Mouse (Mus musculus) thymus, postnatal 4 days (tissue): ENCODE data around the gene Vsig2.

Experiments
- DNase-seq: peaks from one replicate; pipeline ENCODE4 v3.0.0; 2021

Gene Vsig2

GRCm38 (mm10) chr9:37567892-37568604, 29.0 kb downstream of the Vsig2 start:
- no peak for DNase-seq

DNA sequence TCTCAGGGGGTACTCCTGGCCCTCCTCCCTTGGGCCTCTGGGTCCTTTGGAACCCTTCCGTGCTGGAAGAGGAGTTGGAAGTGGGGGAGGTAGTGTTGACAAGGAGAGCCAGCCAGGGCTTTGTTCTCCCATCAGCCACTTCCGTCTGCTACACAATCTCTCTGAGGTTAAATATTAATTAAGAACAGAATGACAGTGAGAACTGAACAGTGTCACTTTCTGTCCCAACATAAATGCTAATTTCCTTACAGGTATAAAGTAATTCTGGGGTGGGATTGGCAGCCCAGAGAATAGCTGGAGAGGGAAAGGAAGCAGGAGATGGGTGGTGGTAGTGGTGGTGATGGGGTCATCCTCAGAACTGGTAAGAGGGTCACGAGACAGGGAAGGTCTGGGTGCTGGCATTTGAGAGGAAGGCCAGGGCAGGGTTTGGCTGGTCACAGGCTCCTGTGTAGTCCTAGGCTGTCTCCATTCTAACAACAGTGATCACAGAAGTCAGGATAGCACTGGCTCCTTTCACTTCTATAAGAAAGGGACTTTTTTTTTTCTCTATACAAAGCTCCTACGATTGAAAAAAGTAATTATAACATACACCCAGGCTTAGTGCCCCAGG, 29.7 kb downstream of the Vsig2 start:
- DNase-seq, result no peak

DNA sequence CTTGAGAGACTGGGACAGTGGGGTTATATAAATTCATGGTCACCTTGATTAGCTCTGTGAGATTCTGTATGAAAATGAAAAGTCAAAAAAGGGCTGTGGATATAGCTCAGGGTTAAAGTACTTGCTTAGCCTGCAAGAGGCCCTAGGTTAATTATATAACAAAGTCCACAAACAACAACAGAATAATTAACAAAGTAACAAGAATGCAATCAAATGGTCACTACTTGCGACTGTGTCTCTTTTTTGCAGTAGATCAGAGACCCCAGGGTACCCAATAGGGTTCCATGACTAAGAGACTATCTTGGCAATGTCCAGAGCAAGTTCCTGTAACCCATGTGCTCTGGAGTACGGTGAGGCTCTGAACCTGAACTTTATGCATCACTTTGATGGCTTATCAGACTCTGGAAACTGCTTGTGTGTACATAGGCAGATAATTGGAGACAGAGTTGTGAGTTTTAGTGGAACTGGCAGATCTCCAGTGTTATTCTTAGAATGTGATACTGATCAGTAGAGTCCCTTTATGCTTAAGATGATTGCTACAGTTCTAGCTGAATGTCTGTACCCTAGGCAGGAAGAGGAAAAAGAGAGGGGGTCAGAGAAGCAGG, 30.3 kb downstream of the Vsig2 start:
- DNase-seq, result no peak

DNA sequence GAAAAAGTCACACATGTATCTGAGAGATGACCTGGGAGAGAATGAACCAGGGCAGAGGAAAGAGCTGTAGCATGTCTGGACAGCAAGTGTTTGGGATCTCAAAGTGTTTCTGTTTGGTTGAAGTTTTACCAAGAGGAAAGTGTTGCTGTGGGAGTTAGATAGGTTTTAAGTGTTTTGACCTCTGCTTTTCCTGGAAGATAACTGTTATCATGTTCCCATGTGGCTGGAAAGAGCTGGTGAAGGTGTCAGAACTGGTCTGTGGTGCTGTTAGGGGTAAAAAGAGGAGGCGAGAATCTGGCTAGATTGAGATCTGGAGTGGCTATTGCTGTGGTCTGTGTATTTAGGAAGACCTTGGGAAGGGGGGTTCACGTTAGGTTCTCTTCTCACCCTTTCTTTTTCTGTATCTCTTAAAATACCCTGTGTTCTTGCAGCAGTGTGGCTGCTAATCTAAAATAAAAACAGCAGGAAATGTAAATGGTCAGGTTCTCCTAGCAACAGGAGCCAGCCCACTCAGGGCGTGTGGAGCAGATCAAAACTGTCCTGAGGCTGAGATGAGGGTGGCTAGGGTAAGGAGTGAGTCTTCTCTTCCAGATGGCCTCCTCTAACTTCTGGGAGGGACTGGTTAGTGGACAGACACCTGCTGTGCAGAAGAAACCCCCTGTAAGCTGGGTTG, 33.3 kb downstream of the Vsig2 start:
- no peak for DNase-seq

GRCm38 (mm10) chr9:37576436-37576930, 37.4 kb downstream of the Vsig2 start:
- peak; percentile 53 for DNase-seq

- no peak for DNase-seq
Measured at GRCm38 (mm10) chr9:37583594-37583993, 44.5 kb downstream of the Vsig2 start.

DNA sequence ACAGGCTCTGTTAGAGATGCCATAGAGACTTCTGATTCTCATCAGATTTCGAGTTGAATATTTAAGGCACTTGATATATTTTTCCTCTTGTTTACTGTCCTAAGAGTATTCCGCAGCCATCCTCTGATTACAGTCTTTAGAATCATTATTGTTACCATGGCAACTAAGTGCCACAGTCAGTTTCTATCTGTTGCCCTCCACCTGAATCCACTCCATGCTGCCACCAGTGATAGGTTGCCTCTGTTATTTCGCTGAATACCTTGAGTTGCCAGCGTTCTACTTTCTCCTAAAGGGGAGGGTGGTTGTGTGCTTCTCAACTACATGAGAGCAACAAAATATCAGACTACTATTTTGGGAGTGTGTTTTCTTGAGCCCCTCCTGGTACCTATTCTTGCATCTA, 47.7 kb downstream of the Vsig2 start:
- DNase-seq, result no peak

- no peak for DNase-seq
Measured at GRCm38 (mm10) chr9:37590381-37590780, 51.3 kb downstream of the Vsig2 start.

DNA sequence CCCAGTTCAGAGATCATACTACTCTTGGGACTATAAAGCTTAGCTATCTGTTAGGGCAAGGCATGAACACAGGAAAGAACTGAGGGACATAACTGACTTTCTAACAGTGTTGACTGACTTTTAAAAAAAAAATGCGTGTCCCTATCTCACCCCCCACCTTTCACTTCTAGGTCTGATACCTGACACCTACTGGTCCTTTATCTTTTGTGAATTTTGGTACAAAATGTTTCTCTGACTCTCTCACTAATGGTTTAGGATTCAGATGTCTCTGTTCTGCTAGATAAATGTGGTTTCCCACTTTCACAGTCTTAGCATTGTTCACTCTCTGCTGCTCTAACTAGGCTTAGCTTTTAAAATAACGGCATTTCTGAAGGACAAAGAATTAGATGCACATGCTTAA, 53.0 kb downstream of the Vsig2 start:
- no peak for DNase-seq

- DNase-seq, result no peak
Measured at GRCm38 (mm10) chr9:37592633-37593032, 53.6 kb downstream of the Vsig2 start.

DNA sequence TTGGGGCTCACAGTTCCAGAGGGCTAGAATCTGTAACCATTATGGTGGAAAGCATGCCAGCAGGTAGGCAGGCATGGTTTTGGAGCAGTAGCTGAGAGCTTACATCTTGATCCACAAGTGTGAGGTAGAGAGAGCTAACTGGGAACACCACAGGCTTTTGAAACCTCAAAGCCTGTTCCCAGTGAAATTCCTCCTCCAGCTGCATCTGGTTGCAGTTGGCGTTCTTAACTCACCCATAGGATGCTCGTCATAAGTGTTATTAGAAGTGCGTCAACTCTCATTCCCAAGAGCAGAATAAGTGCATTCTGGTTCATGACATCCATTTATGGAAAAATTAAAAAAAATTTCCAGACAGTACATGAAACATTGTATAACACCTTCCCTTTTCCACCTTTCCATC, 54.6 kb downstream of the Vsig2 start:
- DNase-seq, result no peak
